Mouse (Mus musculus) forebrain, embryonic 15.5 days (tissue): Measurements from ENCODE around the gene Pkm. TPM values are rescaled to one million over a fixed set of nuclear protein-coding genes. Genes with fewer than 3 reads are reported as not detected.

Experiments
- ATAC-seq: fragments of 200-750 bp; cut with Nextera tagmentation; replicated peaks from 2 replicates; pipeline ENCODE4 v1.8.0; 2017; ENCODE audit warnings: mild to moderate bottlenecking, moderate TSS enrichment, moderate library complexity
- H3K27ac ChIP-seq: fragments of 300-500 bp; sonication (generic); replicated peaks from 2 replicates; pipeline ENCODE4 v1.5.1; 2015; ENCODE audit warnings: mild to moderate bottlenecking, inconsistent platforms
- H3K27me3 ChIP-seq: fragments of 300-500 bp; sonication (generic); 2 replicates; pipeline ENCODE4 v1.6.1; 2015; ENCODE audit warnings: inconsistent platforms
- H3K36me3 ChIP-seq: fragments of 300-500 bp; sonication (generic); 2 replicates; pipeline ENCODE4 v1.6.1; 2015; ENCODE audit warnings: mild to moderate bottlenecking, inconsistent platforms
- H3K4me1 ChIP-seq: fragments of 300-500 bp; sonication (generic); 2 replicates; pipeline ENCODE4 v1.6.1; 2015; ENCODE audit warnings: inconsistent platforms
- H3K4me2 ChIP-seq: fragments of 300-500 bp; sonication (generic); replicated peaks from 2 replicates; pipeline ENCODE4 v1.6.1; 2015; ENCODE audit warnings: mild to moderate bottlenecking, inconsistent platforms
- H3K4me3 ChIP-seq: fragments of 300-500 bp; sonication (generic); 2 replicates; pipeline ENCODE4 v1.5.1; 2015; ENCODE audit warnings: mild to moderate bottlenecking, inconsistent platforms
- H3K9ac ChIP-seq: fragments of 300-500 bp; sonication (generic); replicated peaks from 2 replicates; pipeline ENCODE4 v1.6.1; 2015; ENCODE audit warnings: mild to moderate bottlenecking, inconsistent platforms
- H3K9me3 ChIP-seq: fragments of 300-500 bp; sonication (generic); 2 replicates; pipeline ENCODE4 v1.6.1; 2016; ENCODE audit warnings: inconsistent platforms
- WGBS: fragments of 180-500 bp; shearing (Covaris S2); methylation state at CpG from one replicate; pipeline ENCODE4 v1.1.7; 2015; ENCODE audit warnings: mixed read lengths; 5-methylcytosine and 5-hydroxymethylcytosine counted together
- polyA plus RNA-seq: library from polyadenylated mRNA; unstranded; fragments of >200 nt; fragmentation: Nextera tagmentation; extraction: Ambion mirVana; gene quantifications from 2 replicates; pipeline ENCODE4 v1.2.1, GENCODE M21; 2015

The Pkm gene
- polyA plus RNA-seq, 1 experiment from 2014 or later = 1,184 TPM

DNA sequence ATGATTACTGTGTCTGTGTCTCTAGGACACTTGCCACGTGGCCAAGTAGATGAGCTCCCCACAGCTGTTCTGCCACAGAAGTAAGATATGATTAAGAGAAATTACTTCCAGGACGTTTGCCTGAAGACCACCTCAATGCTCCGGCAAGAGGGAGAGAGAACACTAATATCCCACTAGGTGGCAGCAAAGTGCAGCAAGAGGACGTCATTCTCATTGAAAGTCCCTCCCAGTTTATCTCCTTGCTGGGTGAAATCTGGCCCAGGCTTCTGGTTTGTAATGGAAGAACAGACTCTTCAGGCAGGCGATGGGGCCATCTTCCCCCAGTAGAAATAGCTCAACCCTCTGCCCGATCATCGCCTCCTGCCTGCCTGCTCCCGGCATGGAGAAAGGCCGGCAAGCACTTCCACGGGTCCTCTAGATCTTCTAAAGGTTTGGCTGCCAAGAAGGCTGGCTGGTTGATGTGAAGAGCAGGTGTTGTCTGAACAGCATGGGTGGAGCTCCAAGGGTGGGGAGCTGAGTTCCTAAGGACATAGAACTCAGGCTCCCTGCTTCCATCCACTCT lies 67.0 kb downstream of the Pkm start:
- no peaks in the 10 kb centered on the region for H3K9me3 ChIP-seq
- H3K4me1 ChIP-seq = peaks cover 18% of the 10 kb centered on the region
- peak; percentile 70; the same call in 1 of the 2 replicates for ATAC-seq
- H3K27me3 ChIP-seq = no peaks in the 10 kb centered on the region
- WGBS = 19% methylated on average over 10 of the region's 10 CpGs
- no peaks in the 10 kb centered on the region for H3K36me3 ChIP-seq
- H3K4me3 ChIP-seq = peak overlapping the region; percentile 27
- peak overlapping the region; percentile 69 for H3K27ac ChIP-seq
- peak overlapping the region; percentile 36; the same call in 1 of the 2 replicates for H3K9ac ChIP-seq
- peak overlapping the region; percentile 42 for H3K4me2 ChIP-seq

DNA sequence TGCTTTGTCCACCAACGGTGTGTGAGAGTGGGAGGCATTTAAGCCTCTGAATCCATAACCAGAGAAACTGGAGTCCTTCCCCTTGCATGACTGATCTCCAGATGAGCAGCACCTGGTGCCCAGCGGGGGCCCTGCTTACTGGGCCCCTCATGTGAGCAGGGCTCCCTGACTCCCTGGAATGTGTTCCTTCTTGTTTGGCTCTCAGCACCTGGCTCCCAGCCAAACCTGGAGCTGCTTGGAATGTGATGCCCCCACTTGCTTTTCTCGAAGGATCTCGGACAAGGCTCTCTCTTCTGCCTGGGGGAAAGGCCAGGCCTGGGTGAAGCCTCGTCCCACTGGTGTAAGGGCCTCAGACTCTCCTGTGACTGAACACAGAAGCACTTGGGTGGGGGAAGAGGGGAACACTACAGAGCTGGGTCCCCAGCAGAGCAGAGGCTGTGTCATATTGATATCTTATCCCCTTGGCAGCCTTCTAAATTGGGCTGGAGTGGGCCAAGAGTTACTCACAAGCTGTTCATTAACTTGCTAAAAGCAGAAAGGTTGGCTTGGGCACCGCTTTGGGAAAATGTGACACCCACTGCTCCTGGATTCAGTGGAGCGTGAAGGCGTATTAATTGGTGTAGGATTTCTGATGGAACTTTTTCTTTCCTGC lies 67.7 kb downstream of the Pkm start:
- peaks cover 18% of the 10 kb centered on the region for H3K4me1 ChIP-seq
- 32% methylated on average over 8 of the region's 8 CpGs for WGBS
- no peak overlapping the region for H3K9ac ChIP-seq
- H3K4me2 ChIP-seq = no peak overlapping the region
- ATAC-seq = peak; percentile 66
- H3K27ac ChIP-seq = peak overlapping the region; percentile 69
- no peaks in the 10 kb centered on the region for H3K36me3 ChIP-seq
- H3K9me3 ChIP-seq = no peaks in the 10 kb centered on the region
- no peaks in the 10 kb centered on the region for H3K27me3 ChIP-seq
- no peak overlapping the region for H3K4me3 ChIP-seq

DNA sequence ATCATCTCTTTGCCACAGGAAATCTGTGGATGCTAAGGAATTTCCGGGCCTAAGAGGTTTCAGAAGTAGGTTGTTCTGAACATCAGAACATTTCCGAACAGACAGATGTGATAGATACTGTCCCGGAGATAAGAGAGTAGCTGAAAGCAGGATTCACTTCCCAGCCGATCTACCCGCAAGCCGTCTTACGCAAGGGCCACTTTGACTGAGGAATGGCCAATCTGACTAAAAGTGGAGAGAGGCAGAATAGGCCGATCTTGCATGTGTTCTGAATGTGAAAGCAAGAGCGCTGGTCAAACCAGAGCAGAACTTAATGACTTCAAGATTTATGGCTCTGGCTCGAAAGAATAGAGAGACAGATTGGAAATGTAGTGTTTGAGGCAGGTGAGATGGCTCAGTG lies 69.3 kb downstream of the Pkm start:
- no peak overlapping the region for H3K4me3 ChIP-seq
- no peaks in the 10 kb centered on the region for H3K36me3 ChIP-seq
- no peaks in the 10 kb centered on the region for H3K27me3 ChIP-seq
- no peak overlapping the region for H3K9ac ChIP-seq
- H3K9me3 ChIP-seq = no peaks in the 10 kb centered on the region
- no peak for ATAC-seq
- peaks cover 18% of the 10 kb centered on the region for H3K4me1 ChIP-seq
- H3K4me2 ChIP-seq = no peak overlapping the region
- H3K27ac ChIP-seq = no peak overlapping the region
- WGBS = 91% methylated on average over 10 of the region's 10 CpGs

DNA sequence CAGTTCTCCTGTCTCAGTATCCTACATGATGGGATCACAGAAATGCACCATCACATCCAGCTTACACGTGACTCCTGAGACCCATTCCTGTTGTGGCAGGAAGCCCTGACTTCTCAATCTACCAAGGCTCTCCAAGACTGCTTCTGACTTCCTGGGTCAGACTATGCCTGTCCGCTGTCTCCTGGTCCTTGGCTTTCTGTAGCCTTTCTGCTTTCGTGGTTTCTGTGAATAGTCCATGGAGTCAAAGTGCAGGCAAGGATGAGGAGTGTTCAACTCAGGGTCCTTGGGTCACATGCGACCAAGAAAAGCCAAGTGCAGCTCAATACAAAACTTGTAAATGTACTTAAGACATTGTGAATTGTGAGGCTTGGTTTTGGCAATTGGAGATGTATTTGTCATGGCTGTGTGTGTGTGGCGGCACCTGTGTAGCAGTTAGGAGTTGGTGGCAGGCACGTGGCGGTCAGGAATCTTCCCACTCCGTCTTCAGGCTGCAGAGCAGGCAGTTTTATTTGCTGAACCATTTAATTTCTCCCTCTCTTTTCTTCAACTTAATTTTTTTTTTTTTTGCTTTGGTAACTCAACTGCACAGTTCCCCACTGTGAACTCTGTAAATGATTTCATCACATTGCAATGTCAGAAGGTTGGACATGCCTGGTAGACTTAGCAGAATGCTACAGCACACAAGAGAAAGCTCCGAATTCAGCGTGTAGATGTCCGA lies 71.6 kb downstream of the Pkm start:
- H3K4me2 ChIP-seq = no peak overlapping the region
- no peak for ATAC-seq
- H3K4me3 ChIP-seq = no peak overlapping the region
- no peaks in the 10 kb centered on the region for H3K9me3 ChIP-seq
- H3K9ac ChIP-seq = no peak overlapping the region
- no peaks in the 10 kb centered on the region for H3K27me3 ChIP-seq
- no peak overlapping the region for H3K27ac ChIP-seq
- H3K4me1 ChIP-seq = peaks cover 18% of the 10 kb centered on the region
- H3K36me3 ChIP-seq = no peaks in the 10 kb centered on the region
- WGBS = 87% methylated on average over 11 of the region's 11 CpGs

Other genes starting within 250 kb of the Pkm start
- gene Arih1, start 169.8 kb upstream of the Pkm start, polyA plus RNA-seq = 18.2 and 18.8 TPM in 2 replicates
- gene Hexa, start 116.8 kb upstream of the Pkm start, polyA plus RNA-seq = 47.5 and 53.0 TPM in 2 replicates
- 0.47 and 0.74 TPM in 2 replicates for gene Tmem202, start 116.5 kb upstream of the Pkm start, polyA plus RNA-seq
- 24.6 and 34.3 TPM in 2 replicates for gene Celf6, start 78.5 kb upstream of the Pkm start, polyA plus RNA-seq
- 188 and 191 TPM in 2 replicates for gene Parp6, start 39.1 kb upstream of the Pkm start, polyA plus RNA-seq
- gene Gramd2, start 23.8 kb downstream of the Pkm start, polyA plus RNA-seq = 3.4 and 4.0 TPM in 2 replicates
- 10.1 and 11.1 TPM in 2 replicates for gene Senp8, start 94.3 kb downstream of the Pkm start, polyA plus RNA-seq
- 22.7 and 25.5 TPM in 2 replicates for gene Myo9a, start 94.5 kb downstream of the Pkm start, polyA plus RNA-seq